In genomic region chr9:63131957-63132602, GRCm38 (mm10) we compare ENCODE assay signal across 7 mouse cellular contexts. TPM values are rescaled to one million over a fixed set of nuclear protein-coding genes. Genes with fewer than 3 reads are reported as not detected.
DNase-seq lines count a peak whose midpoint lies in the region; ATAC-seq and TF ChIP-seq lines count a peak whose summit lies in the region.

No protein-coding gene starts in this region.

- no peaks in the 10 kb centered on the region for H3K79me3 ChIP-seq in C2C12 (ENCODE audit: low read depth)

- no peaks in the 10 kb centered on the region for H3K9me3 ChIP-seq in neural tube, embryonic 14.5 days (ENCODE audit: control insufficient read depth, low read length)

- H3K4me1 ChIP-seq in heart, adult 2 months (ENCODE audit: control insufficient read depth, insufficient read depth, low read length): peaks cover 6% of the 10 kb centered on the region
- peaks cover 9% of the 10 kb centered on the region; the same call in 1 of the 2 replicates for H3K4me1 ChIP-seq in lung, adult 2 months (ENCODE audit: control insufficient read depth, insufficient read depth, low read length)
- H3K4me1 ChIP-seq in neural tube, embryonic 14.5 days (ENCODE audit: control insufficient read depth, insufficient read depth, low read length): peaks cover 11% of the 10 kb centered on the region; the same call in 1 of the 2 replicates

- peak overlapping the region; percentile 78 for H3K4me2 ChIP-seq in neural tube, embryonic 14.5 days (ENCODE audit: low read depth, low read length)

- H3K79me2 ChIP-seq in C2C12 (ENCODE audit: control insufficient read depth, insufficient read depth): no peaks in the 10 kb centered on the region
- H3K79me2 ChIP-seq in heart, adult 2 months (replicated peaks; ENCODE audit: control insufficient read depth, insufficient read depth, low read length): no peaks in the 10 kb centered on the region

- H3K4me3 ChIP-seq in C2C12 (ENCODE audit: insufficient read depth, poor library complexity, severe bottlenecking): peak overlapping the region; percentile 31
- H3K4me3 ChIP-seq in heart, adult 2 months: peak overlapping the region; percentile 73
- H3K4me3 ChIP-seq in lung, adult 2 months (replicated peaks; ENCODE audit: extremely low read depth, low read depth, low read length): peak overlapping the region; percentile 96
- H3K4me3 ChIP-seq in neural tube, embryonic 14.5 days (ENCODE audit: low read depth, low read length): peak overlapping the region; percentile 54

- peak overlapping the region; percentile 57 for H3ac ChIP-seq in C2C12 (ENCODE audit: control insufficient read depth, insufficient read length, low read depth)

- H3K9ac ChIP-seq in heart, adult 2 months (ENCODE audit: low read depth, low read length): peak overlapping the region; percentile 86
- peak overlapping the region; percentile 61 for H3K9ac ChIP-seq in neural tube, embryonic 14.5 days (replicated peaks; ENCODE audit: low read depth, low read length)

- H3K27me3 ChIP-seq in C2C12 (ENCODE audit: control insufficient read depth, insufficient read depth, insufficient read length): peaks cover 21% of the 10 kb centered on the region
- H3K27me3 ChIP-seq in heart, adult 2 months (ENCODE audit: control insufficient read depth, insufficient read depth, low read length): no peaks in the 10 kb centered on the region; the same call in 1 of the 2 replicates
- H3K27me3 ChIP-seq in neural tube, embryonic 14.5 days (ENCODE audit: control insufficient read depth, insufficient read depth, low read length): peaks cover 8% of the 10 kb centered on the region

- 19% methylated on average over 28 of the region's 28 CpGs for WGBS in heart, adult 2 months
- WGBS in lung, adult 2 months: 10% methylated on average over 28 of the region's 28 CpGs
- under 1% methylated on average over 28 of the region's 28 CpGs for WGBS in neural tube, embryonic 14.5 days

- ATAC-seq in CD4-positive, CD25-positive, alpha-beta regulatory T cell, adult 4 months: peak; percentile 28
- ATAC-seq in neural tube, embryonic 14.5 days (ENCODE audit: low read depth): peak; percentile 35

- intact Hi-C loops in heart, adult 2 months (cut with DNase I): loop anchor here (5.0 to 10.0 kb wide), 2 partner anchors 265 to 847 kb away; partner anchors contain the start of genes 2300009A05Rik and Spesp1

- peak; percentile 74 for DNase-seq in cerebellum, adult 9-10 months
- peak; percentile 55 to 69 for DNase-seq in heart, adult 2 months
- peak; percentile 71 for DNase-seq in kidney, adult 9 months
- DNase-seq in lung, adult 2 months: peak; percentile 63

- H3K27ac ChIP-seq in heart, adult 2 months: peak overlapping the region; percentile 93
- peak overlapping the region; percentile 80 for H3K27ac ChIP-seq in neural tube, embryonic 14.5 days (ENCODE audit: low read depth, low read length)

- TF ChIP-seq CTCF in C2C12 (IDR thresholded peaks at IDR 0.05; ENCODE audit: control insufficient read depth, insufficient read depth, insufficient read length): no peak
- TF ChIP-seq CTCF in heart, adult 2 months (IDR thresholded peaks at IDR 0.05): no peak
- TF ChIP-seq CTCF in lung, adult 2 months (IDR thresholded peaks at IDR 0.05; ENCODE audit: insufficient read depth, low read length): no peak

- no peak for TF ChIP-seq POLR2A in heart, adult 2 months (IDR thresholded peaks at IDR 0.05; ENCODE audit: insufficient read depth, low read depth, low read length)
- TF ChIP-seq POLR2A in lung, adult 2 months (IDR thresholded peaks at IDR 0.05; ENCODE audit: borderline replicate concordance, extremely low read depth, low read depth, low read length): no peak

- TF ChIP-seq EP300 in heart, adult 2 months (IDR thresholded peaks at IDR 0.05; ENCODE audit: insufficient read depth, low read depth, low read length): no peak

- no peaks in the 10 kb centered on the region for H3K36me3 ChIP-seq in C2C12 (ENCODE audit: control insufficient read depth, insufficient read depth)
- no peaks in the 10 kb centered on the region for H3K36me3 ChIP-seq in heart, adult 2 months (ENCODE audit: control insufficient read depth, insufficient read depth, low read length)
- H3K36me3 ChIP-seq in neural tube, embryonic 14.5 days (ENCODE audit: control insufficient read depth, insufficient read depth, low read length): no peaks in the 10 kb centered on the region

TF ChIP-seq in C2C12, 6 proteins besides CTCF, POLR2A, EP300 and RAD21:
- TF ChIP-seq CEBPB (IDR thresholded peaks at IDR 0.05; ENCODE audit: low read depth): no peak
- no peak for TF ChIP-seq MYOG (IDR thresholded peaks at IDR 0.05; ENCODE audit: control insufficient read depth, extremely low read depth, insufficient read length)
- no peak for TF ChIP-seq MAX (IDR thresholded peaks at IDR 0.05)
- TF ChIP-seq MYOD1 (IDR thresholded peaks at IDR 0.05; ENCODE audit: control insufficient read depth, insufficient read length, low read depth): no peak
- no peak for TF ChIP-seq USF1 (IDR thresholded peaks at IDR 0.05; ENCODE audit: low read depth)
- no peak for TF ChIP-seq FOSL1 (IDR thresholded peaks at IDR 0.05; ENCODE audit: insufficient read depth, low read length, poor library complexity, severe bottlenecking)

RNA-seq across cellular contexts. Expression of gene Skor1, which starts 16.7 kb away (rescaled TPM):
- not detected for polyA plus RNA-seq in C2C12 (2012; fragmentation: generic; extraction: Trizol)
- polyA plus RNA-seq in CD4-positive, CD25-positive, alpha-beta regulatory T cell, adult 4 months (2017; shearing (Covaris generic)): not detected
- under 1 TPM; 0.07 to 0.10 TPM for total RNA-seq in heart, adult 2 months (2021)
- polyA plus RNA-seq in heart, adult 2 months (2012; rRNA removed): 0.04 TPM in 1 of 2 replicates, not detected in the other
- 0.02 and 0.07 TPM in 2 replicates for polyA plus RNA-seq in lung, adult 2 months (2012; rRNA removed)
- polyA plus RNA-seq in neural tube, embryonic 14.5 days (2014; fragmentation: Nextera tagmentation; extraction: Ambion mirVana): 22.7 and 23.2 TPM in 2 replicates

Comparison
In these comparisons a context has a peak if more than half of its experiments do, and no peak if none do; other contexts are left out.
1. Peak in every context shown above with its lines: DNase-seq, ATAC-seq, H3K4me3 ChIP-seq and H3K27ac ChIP-seq.
2. H3K4me3 ChIP-seq: peak in every context shown above with its lines; median percentile 96 in lung, adult 2 months; 73 in heart, adult 2 months; 54 in neural tube, embryonic 14.5 days; 31 in C2C12.
3. RNA of gene Skor1, which starts 16.7 kb away (polyA plus RNA-seq): 22.7 to 23.2 TPM in neural tube, embryonic 14.5 days; 0.04 TPM in heart, adult 2 months, 0.02 to 0.07 TPM in lung, adult 2 months, not detected in C2C12 (single experiment) and not detected in CD4-positive, CD25-positive, alpha-beta regulatory T cell, adult 4 months; every median in the first group is over 10 times any median in the second.